Mouse (Mus musculus): ENCODE measurements at regions not wholly inside any gene's neighbourhood (a gene's known extent, or its start where the extent isn't known, plus 50 kb on each side); places are given as distances from the start of the nearest gene placed in this dataset.

DNA sequence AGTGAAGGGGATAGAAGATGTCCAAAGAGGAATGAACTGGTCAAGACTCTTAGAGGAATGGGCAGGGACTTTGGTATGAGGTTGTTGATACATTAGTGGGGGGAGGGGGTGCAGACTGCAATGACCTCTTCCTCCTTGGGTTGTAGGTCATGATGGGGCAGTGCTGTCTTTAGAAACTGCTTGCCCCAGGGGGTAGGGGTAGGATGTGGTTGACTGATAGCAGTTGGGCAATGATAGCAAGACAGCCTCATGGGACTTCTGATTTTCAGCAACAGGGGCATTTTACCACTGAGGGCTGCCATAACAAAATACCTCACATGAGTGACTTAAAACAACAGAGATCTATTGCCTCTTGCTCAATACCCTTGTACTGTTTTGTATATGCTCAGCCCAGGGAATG is 63.5 kb upstream of the 1700017B05Rik start:
- no peak for DNase-seq (ENCODE audit: low read depth, low spot score)

GRCm38 (mm10) chr9:57319009-57319408 is 56.6 kb upstream of the 1700017B05Rik start:
- DNase-seq (ENCODE audit: low read depth, low spot score), result no peak

GRCm38 (mm10) chr9:57317531-57318201 is 55.3 kb upstream of the 1700017B05Rik start:
- peak; percentile 68 for DNase-seq (ENCODE audit: low read depth, low spot score)

- DNase-seq (ENCODE audit: low read depth, low spot score), result no peak
These were observed 52.7 kb upstream of the 1700017B05Rik start for GRCm38 (mm10) chr9:57315032-57315660.

- no peak for DNase-seq (ENCODE audit: low read depth, low spot score)
These were observed 51.5 kb upstream of the 1700017B05Rik start for GRCm38 (mm10) chr9:57313876-57314275.

DNA sequence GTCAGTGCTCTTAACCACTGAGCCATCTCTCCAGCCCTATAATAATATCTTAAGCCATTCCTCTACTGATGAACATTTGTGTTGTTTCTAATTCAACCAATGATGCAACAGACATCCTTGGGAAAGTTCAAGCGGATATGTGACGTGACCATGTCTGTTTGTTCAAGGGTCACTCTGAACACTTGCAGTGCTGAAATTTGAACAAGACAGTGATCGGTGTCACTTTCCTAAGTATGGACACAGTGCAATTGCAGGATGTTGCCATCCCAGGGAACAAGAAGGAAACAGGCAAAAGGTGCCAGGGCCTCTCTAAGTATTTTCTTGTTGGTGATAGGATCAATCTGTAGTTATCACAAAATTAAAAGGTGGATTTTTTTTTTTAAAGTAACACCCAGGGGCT is 50.1 kb upstream of the 1700017B05Rik start:
- no peak for DNase-seq (ENCODE audit: low read depth, low spot score)
